Mouse (Mus musculus): ENCODE data around the gene Sst. TPM values are rescaled to one million over a fixed set of nuclear protein-coding genes. Genes with fewer than 3 reads are reported as not detected.
"Not testable (repeated sequence)": the region's sequence is repeated elsewhere in the genome, so short reads cannot be mapped to it uniquely, and the experiment has no call there.

Gene Sst
- 100 to 1,000 TPM; 424 to 470 TPM for total RNA-seq (2021)
- long read RNA-seq, transcript Sst-201 (2 exons, 721 nt), result major isoform, 40 of 52 reads
- long read RNA-seq, partial matches to known transcripts, result 11 of 52 reads
- long read RNA-seq, other reads (novel, unspliced or antisense), result 1 of 52 reads

GRCm38 (mm10) chr16:23890636-23891035, at the start of gene Sst:
Gene Sst, minus strand, starts transcription at chr16:23890958.
- DNase-seq (ENCODE audit: low spot score in 2 of 2), result no peak

GRCm38 (mm10) chr16:23934397-23934796, 43.6 kb upstream of the Sst start:
- DNase-seq (ENCODE audit: low spot score in 2 of 2), result no peak

GRCm38 (mm10) chr16:23932294-23932693, 41.5 kb upstream of the Sst start, which contains the start of gene Rtp2:
Gene Rtp2, minus strand, starts transcription at chr16:23932394.
- DNase-seq (ENCODE audit: low spot score in 2 of 2), result no peak

- DNase-seq (ENCODE audit: low spot score in 2 of 2), result no peak
Measured at GRCm38 (mm10) chr16:23931275-23931674, 40.5 kb upstream of the Sst start.

GRCm38 (mm10) chr16:23930426-23931073, 39.8 kb upstream of the Sst start:
- DNase-seq (ENCODE audit: low spot score in 2 of 2), result no peak

GRCm38 (mm10) chr16:23927301-23928114, 36.8 kb upstream of the Sst start:
- DNase-seq (ENCODE audit: low spot score in 2 of 2), result no peak

GRCm38 (mm10) chr16:23922906-23923305, 32.1 kb upstream of the Sst start:
- no peak for DNase-seq (ENCODE audit: low spot score in 2 of 2)

- DNase-seq (ENCODE audit: low spot score in 2 of 2), result no peak
Measured at GRCm38 (mm10) chr16:23921697-23922096, 30.9 kb upstream of the Sst start.

- DNase-seq (ENCODE audit: low spot score in 2 of 2), result no peak
Measured at GRCm38 (mm10) chr16:23919418-23919817, 28.7 kb upstream of the Sst start.

- DNase-seq (ENCODE audit: low spot score in 2 of 2), result no peak
Measured at GRCm38 (mm10) chr16:23913401-23913800, 22.6 kb upstream of the Sst start.

GRCm38 (mm10) chr16:23912741-23913140, 22.0 kb upstream of the Sst start:
- no peak for DNase-seq (ENCODE audit: low spot score in 2 of 2)

GRCm38 (mm10) chr16:23909015-23909354, 18.2 kb upstream of the Sst start:
- DNase-seq (ENCODE audit: low spot score in 2 of 2), result not testable (repeated sequence)

GRCm38 (mm10) chr16:23908076-23909014, 17.6 kb upstream of the Sst start:
- DNase-seq (ENCODE audit: low spot score in 2 of 2), result not testable (repeated sequence)

GRCm38 (mm10) chr16:23906586-23906985, 15.8 kb upstream of the Sst start:
- DNase-seq (ENCODE audit: low spot score in 2 of 2), result not testable (repeated sequence)

- DNase-seq (ENCODE audit: low spot score in 2 of 2), result no peak
Measured at GRCm38 (mm10) chr16:23901411-23901810, 10.7 kb upstream of the Sst start.

GRCm38 (mm10) chr16:23900061-23900460, 9.3 kb upstream of the Sst start:
- DNase-seq (ENCODE audit: low spot score in 2 of 2), result peak; percentile 70 to 86

GRCm38 (mm10) chr16:23898840-23899239, 8.1 kb upstream of the Sst start:
- DNase-seq (ENCODE audit: low spot score in 2 of 2), result peak; percentile 62 to 90

- peak; percentile 41 to 85 for DNase-seq (ENCODE audit: low spot score in 2 of 2)
Measured at GRCm38 (mm10) chr16:23897984-23898586, 7.3 kb upstream of the Sst start.

- no peak for DNase-seq (ENCODE audit: low spot score in 2 of 2)
Measured at GRCm38 (mm10) chr16:23897486-23897885, 6.7 kb upstream of the Sst start.

GRCm38 (mm10) chr16:23895135-23895534, 4.4 kb upstream of the Sst start:
- no peak for DNase-seq (ENCODE audit: low spot score in 2 of 2)

GRCm38 (mm10) chr16:23890151-23890550, 607 bp downstream of the Sst start:
- DNase-seq (ENCODE audit: low spot score in 2 of 2), result no peak

Measured in layer of hippocampus, adult 18-20 months (tissue).